Mouse (Mus musculus) G1E (cell line): Measurements from ENCODE around the gene Cxcl17. TPM values are rescaled to one million over a fixed set of nuclear protein-coding genes. Genes with fewer than 3 reads are reported as not detected.

Experiments used
- ATAC-seq: 2 replicates; pipeline ENCODE4 v1.8.0; 2016; ENCODE audit warnings: mild to moderate bottlenecking; ENCODE audit not compliant: insufficient number of reproducible peaks, poor library complexity, low FRiP score, severe bottlenecking; ENCODE audit errors: extremely low read depth
- DNase-seq: peaks from one replicate; pipeline ENCODE4 v3.0.0; 2012; ENCODE audit warnings: low spot score
- H3K27me3 ChIP-seq: 2 replicates; pipeline ENCODE4 v1.6.1; 2012; ENCODE audit warnings: mild to moderate bottlenecking, low read length, inconsistent platforms; ENCODE audit not compliant: insufficient read depth
- H3K36me3 ChIP-seq: replicated peaks from 2 replicates; pipeline ENCODE3; 2012; ENCODE audit warnings: mild to moderate bottlenecking, inconsistent platforms
- H3K4me1 ChIP-seq: 2 replicates; pipeline ENCODE4 v1.6.1; 2012; ENCODE audit warnings: low read depth, low read length, inconsistent platforms, mixed read lengths; ENCODE audit not compliant: insufficient read depth
- H3K4me3 ChIP-seq: 2 replicates; pipeline ENCODE4 v1.5.1; 2012; ENCODE audit warnings: low read depth, mild to moderate bottlenecking, inconsistent platforms, low read length, moderate library complexity, mixed read lengths
- H3K9me3 ChIP-seq: replicated peaks from 2 replicates; pipeline ENCODE4 v1.6.1; 2012; ENCODE audit warnings: inconsistent platforms
- CTCF ChIP-seq: IDR thresholded peaks from 2 replicates; pipeline ENCODE4 v1.5.1; 2012; ENCODE audit warnings: low read depth, low read length, inconsistent platforms, mixed read lengths
- GATA1 ChIP-seq: IDR thresholded peaks from 2 replicates; pipeline ENCODE4 v1.6.1; 2012; ENCODE audit warnings: borderline replicate concordance, low read length, inconsistent platforms, mixed read lengths
- GATA2 ChIP-seq: IDR thresholded peaks from 2 replicates; pipeline ENCODE4 v1.6.1; 2012; ENCODE audit warnings: low read depth, low read length, inconsistent platforms, borderline replicate concordance
- POLR2AphosphoS5 ChIP-seq: IDR thresholded peaks from 2 replicates; pipeline ENCODE4 v1.6.1; 2012; ENCODE audit warnings: low read depth, low read length, inconsistent platforms; ENCODE audit not compliant: insufficient replicate concordance
- TAL1 ChIP-seq: conservative IDR thresholded peaks from 2 replicates; pipeline ENCODE4 v1.6.1; 2012; ENCODE audit warnings: low read depth, low read length, inconsistent platforms, mixed read lengths
- polyA plus RNA-seq: library from polyadenylated mRNA; stranded (reverse); fragments of >175 nt; gene quantifications from 2 replicates; pipeline ENCODE4 v1.2.3, GENCODE M21; 2012
- total RNA-seq, 2 experiments: library from RNA; stranded (forward) in 1 of 2; stranded (reverse) in 1 of 2; fragments of 200-1000 nt in 1 of 2; fragments of >200 nt in 1 of 2; fragmentation: Nextera tagmentation in 1 of 2; gene quantifications; 2 replicates each; pipeline ENCODE4 v1.2.3; 2014 to 2017

Cxcl17 gene
- total and polyA plus RNA-seq, 3 experiments: not detected

- ATAC-seq (no peak), DNase-seq (no peak)
- Histone ChIP-seq H3K27me3 (peaks cover 36% of the 10 kb centered on the region), H3K36me3 (peaks cover 27% of the 10 kb centered on the region), H3K4me3 (no peak overlapping the region), H3K4me1 (peaks cover 8% of the 10 kb centered on the region; the same call in 1 of the 2 replicates), H3K9me3 (no peaks in the 10 kb centered on the region)
- no peak for TF ChIP-seq TAL1
- no peak for TF ChIP-seq POLR2AphosphoS5
- no peak for TF ChIP-seq GATA2
- TF ChIP-seq CTCF: no peak
- no peak for TF ChIP-seq GATA1
These were observed 36.1 kb downstream of the Cxcl17 start for GRCm38 (mm10) chr7:25376556-25376955.

- H3K27me3 ChIP-seq: peaks cover 74% of the 10 kb centered on the region
- no peak overlapping the region for H3K4me3 ChIP-seq
- no peak for DNase-seq
- H3K36me3 ChIP-seq: no peaks in the 10 kb centered on the region
- H3K9me3 ChIP-seq: no peaks in the 10 kb centered on the region
- TF ChIP-seq GATA2 (no peak), TAL1 (no peak)
- H3K4me1 ChIP-seq: peaks cover 4% of the 10 kb centered on the region; the same call in 1 of the 2 replicates
- ATAC-seq: no peak
These were observed 40.2 kb downstream of the Cxcl17 start for GRCm38 (mm10) chr7:25372441-25372840.

GRCm38 (mm10) chr7:25369058-25369749, 43.5 kb downstream of the Cxcl17 start, which contains the start of gene Cnfn:
TSS of gene Cnfn (minus strand) at chr7:25369724.
- TF ChIP-seq GATA2 (no peak), POLR2AphosphoS5 (no peak), CTCF (no peak), TAL1 (no peak), GATA1 (no peak)
- Histone ChIP-seq H3K9me3 (no peaks in the 10 kb centered on the region), H3K4me3 (no peak within 1 kb of the TSS), H3K27me3 (peaks cover 57% of the 10 kb centered on the region), H3K36me3 (peaks cover 6% of the 10 kb centered on the region), H3K4me1 (no peaks in the 10 kb centered on the region; the same call in 1 of the 2 replicates)
- no peak for ATAC-seq
- no peak for DNase-seq

GRCm38 (mm10) chr7:25368333-25368732, 44.4 kb downstream of the Cxcl17 start:
- Histone ChIP-seq H3K4me3 (no peak overlapping the region), H3K36me3 (peaks cover 14% of the 10 kb centered on the region), H3K4me1 (no peaks in the 10 kb centered on the region; the same call in 1 of the 2 replicates), H3K9me3 (no peaks in the 10 kb centered on the region), H3K27me3 (peaks cover 55% of the 10 kb centered on the region)
- ATAC-seq (no peak), DNase-seq (no peak)
- TF ChIP-seq POLR2AphosphoS5 (no peak), GATA2 (no peak), GATA1 (no peak), TAL1 (no peak), CTCF (no peak)

- 0 out of 2 replicates have a peak overlapping the region, but pooled peaks have one; percentile 21 for H3K4me3 ChIP-seq
- TF ChIP-seq POLR2AphosphoS5 (no peak), CTCF (no peak), TAL1 (no peak), GATA2 (no peak), GATA1 (no peak)
- H3K27me3 ChIP-seq: peaks cover 54% of the 10 kb centered on the region
- H3K9me3 ChIP-seq: no peaks in the 10 kb centered on the region
- DNase-seq (no peak), ATAC-seq (no peak)
- no peaks in the 10 kb centered on the region; the same call in 1 of the 2 replicates for H3K4me1 ChIP-seq
- peaks cover 20% of the 10 kb centered on the region for H3K36me3 ChIP-seq
These were observed 44.9 kb downstream of the Cxcl17 start for GRCm38 (mm10) chr7:25367632-25368293.

- DNase-seq (no peak), ATAC-seq (no peak)
- no peak for TF ChIP-seq CTCF
- no peak for TF ChIP-seq GATA2
- no peak for TF ChIP-seq TAL1
- TF ChIP-seq GATA1: no peak
- no peak for TF ChIP-seq POLR2AphosphoS5
- H3K36me3 ChIP-seq: peaks cover 31% of the 10 kb centered on the region
- no peak overlapping the region for H3K4me3 ChIP-seq
- H3K27me3 ChIP-seq: peaks cover 41% of the 10 kb centered on the region
- no peaks in the 10 kb centered on the region; the same call in 1 of the 2 replicates for H3K4me1 ChIP-seq
- no peaks in the 10 kb centered on the region for H3K9me3 ChIP-seq
These were observed 46.6 kb downstream of the Cxcl17 start for GRCm38 (mm10) chr7:25365937-25366625.
